9 mouse cellular contexts compared by ENCODE assay signal in the genomic region with DNA sequence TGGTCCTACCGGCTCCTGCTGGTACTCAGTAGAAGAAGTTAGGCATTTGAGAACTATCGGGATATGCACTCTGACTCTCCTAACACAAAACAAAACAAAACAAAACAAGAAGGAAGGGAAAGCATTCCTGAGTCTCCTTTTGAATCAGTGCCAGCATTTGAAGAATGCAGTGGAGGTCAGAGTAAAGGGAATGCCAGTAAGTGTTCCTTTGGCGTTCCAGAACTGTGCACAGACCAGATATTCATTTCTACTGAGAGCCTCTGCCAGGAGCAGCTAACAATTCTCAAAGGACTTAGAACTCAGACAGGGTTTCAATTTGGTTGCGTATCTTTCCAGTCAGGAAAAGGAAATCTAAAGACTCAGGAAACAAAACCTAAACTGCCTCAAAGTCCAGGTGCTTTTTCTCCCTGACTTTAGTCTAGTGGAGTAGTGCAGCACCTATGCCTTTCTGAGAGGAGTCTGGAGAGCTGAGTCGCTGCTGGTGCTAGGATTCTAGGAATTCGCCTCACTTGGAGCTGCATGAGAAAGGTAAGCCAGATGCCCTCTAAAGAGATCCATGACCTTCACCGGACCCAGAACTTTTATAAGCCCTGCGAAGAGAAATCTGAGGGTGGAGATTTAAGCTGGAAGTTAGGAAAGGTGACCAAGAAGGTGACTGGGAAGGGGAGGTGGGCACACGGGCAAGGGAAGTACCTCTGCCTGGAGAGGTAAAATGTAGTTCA. TPM values are rescaled to one million over a fixed set of nuclear protein-coding genes. Genes with fewer than 3 reads are reported as not detected.
A peak's percentile ranks its signal among the peaks of the same experiment; 100 is the strongest.
DNase-seq lines count a peak whose midpoint lies in the region.
"Had no signal": no experiment of that assay in that cellular context is flagged by ENCODE, and none has a peak within 500 bp of the region (broad histone marks: within the 10 kb centered on the region; RNA-seq: fewer than 3 reads in every experiment).

Gene Plscr2, plus strand, starts transcription at position 117 of the 722 bp plus-strand sequence.

- H3K4me3 ChIP-seq in brown adipose tissue, adult 24 weeks (ENCODE audit: insufficient read depth, low read depth, low read length), result peak within 1 kb of the TSS; percentile 35
- H3K4me3 ChIP-seq: hindbrain, embryonic 12.5 days had no signal

- peak within 1 kb of the TSS; percentile 59 for H3K27ac ChIP-seq in brown adipose tissue, adult 24 weeks (replicated peaks; ENCODE audit: low read depth, low read length)
- H3K27ac ChIP-seq: hindbrain, embryonic 12.5 days had no signal

- DNase-seq in gastrocnemius, postnatal 14 days, result peak; percentile 9
- no peak for DNase-seq in gastrocnemius, postnatal 10 days
- DNase-seq in kidney, adult 11 months, result peak; percentile 85
- DNase-seq in lung, postnatal 14 days, result peak; percentile 47
- no peak for DNase-seq in right cerebral cortex, adult 2 months (ENCODE audit: low spot score in 2 of 2)
- no peak for DNase-seq in frontal cortex, postnatal 14 days (ENCODE audit: low spot score in 2 of 2)
- DNase-seq in left cerebral cortex, adult 18-20 months (ENCODE audit: low spot score in 2 of 2), result no peak

- intact Hi-C loops in gastrocnemius, postnatal 14 days (cut with DNase I; ENCODE audit: low total_unique reads), result no loop called here

- H3K4me1 ChIP-seq in brown adipose tissue, adult 24 weeks (ENCODE audit: control insufficient read depth, insufficient read depth, insufficient read length, low read length), result peaks cover 11% of the 10 kb centered on the region
- H3K4me1 ChIP-seq: hindbrain, embryonic 12.5 days had no signal

RNA-seq across cellular contexts. Expression of gene Plscr2, which starts in this region (rescaled TPM):
- 1 to 10 TPM in 1 of 2 experiments, under 1 TPM in 1; 0.51 to 1.0 TPM for total RNA-seq in gastrocnemius, postnatal 14 days (2021)
- total RNA-seq in gastrocnemius, postnatal 10 days (2021), result 1 to 10 TPM; 1.4 to 1.5 TPM
- 1.8 and 1.9 TPM in 2 replicates for polyA plus RNA-seq in brown adipose tissue, adult 24 weeks (2012; ENCODE audit: insufficient read depth, insufficient read length, missing spikeins)
- total RNA-seq in left cerebral cortex, adult 18-20 months (2021), result 1 to 10 TPM; 2.8 to 3.9 TPM

Comparison
In these comparisons a context has a peak if more than half of its experiments do, and no peak if none do; other contexts are left out.
1. DNase-seq: peak in gastrocnemius, postnatal 14 days (single experiment), kidney, adult 11 months (single experiment) and lung, postnatal 14 days (single experiment); none in gastrocnemius, postnatal 10 days (single experiment), right cerebral cortex, adult 2 months (0 of 2), frontal cortex, postnatal 14 days (0 of 2) and left cerebral cortex, adult 18-20 months (0 of 2).